Mouse (Mus musculus) hindbrain, embryonic 10.5 days (tissue): ENCODE measurements around the gene Atxn1. TPM values are rescaled to one million over a fixed set of nuclear protein-coding genes. Genes with fewer than 3 reads are reported as not detected.

Source experiments
- DNase-seq: peaks from one replicate; pipeline ENCODE4 v3.0.0-alpha.2; 2017; ENCODE audit warnings: low spot score
- H3K27ac ChIP-seq: fragments of 300-500 bp; sonication (generic); 2 replicates; pipeline ENCODE4 v1.5.1; 2016; ENCODE audit warnings: mild to moderate bottlenecking, moderate library complexity
- H3K27me3 ChIP-seq: fragments of 300-500 bp; sonication (generic); 2 replicates; pipeline ENCODE4 v1.6.1; 2016; ENCODE audit warnings: mild to moderate bottlenecking; ENCODE audit not compliant: poor library complexity, insufficient read depth, severe bottlenecking
- H3K36me3 ChIP-seq: fragments of 300-500 bp; sonication (generic); 2 replicates; pipeline ENCODE4 v1.6.1; 2016; ENCODE audit warnings: mild to moderate bottlenecking, moderate library complexity
- H3K4me1 ChIP-seq: fragments of 300-500 bp; sonication (generic); replicated peaks from 2 replicates; pipeline ENCODE4 v1.6.1; 2016; ENCODE audit warnings: mild to moderate bottlenecking
- H3K4me3 ChIP-seq: fragments of 300-500 bp; sonication (generic); 2 replicates; pipeline ENCODE4 v1.5.1; 2016; ENCODE audit warnings: mild to moderate bottlenecking, moderate library complexity
- H3K9me3 ChIP-seq: fragments of 300-500 bp; sonication (generic); 2 replicates; pipeline ENCODE4 v1.6.1; 2016; ENCODE audit warnings: mild to moderate bottlenecking, moderate library complexity
- WGBS: fragments of 180-500 bp; shearing (Covaris S2); methylation state at CpG from one replicate; pipeline ENCODE4 v1.1.7; 2016; 5-methylcytosine and 5-hydroxymethylcytosine counted together
- polyA plus RNA-seq: library from polyadenylated mRNA; unstranded; fragments of >200 nt; fragmentation: Nextera tagmentation; extraction: Ambion mirVana; gene quantifications from 2 replicates; pipeline ENCODE4 v1.2.1, GENCODE M21; 2016

Gene Atxn1
- polyA plus RNA-seq, 1 experiment from 2014 or later: 2.4 TPM

GRCm38 (mm10) chr13:45917058-45918005 lies 47.5 kb downstream of the Atxn1 start:
- Histone ChIP-seq H3K4me3 (no peak overlapping the region), H3K9me3 (no peaks in the 10 kb centered on the region), H3K36me3 (no peaks in the 10 kb centered on the region), H3K27ac (no peak overlapping the region), H3K4me1 (0 out of 2 replicates have a peak, but pooled peaks cover 10% of the 10 kb centered on the region), H3K27me3 (no peaks in the 10 kb centered on the region)
- WGBS: 90% methylated on average over 21 of the region's 21 CpGs
- DNase-seq: no peak

DNA sequence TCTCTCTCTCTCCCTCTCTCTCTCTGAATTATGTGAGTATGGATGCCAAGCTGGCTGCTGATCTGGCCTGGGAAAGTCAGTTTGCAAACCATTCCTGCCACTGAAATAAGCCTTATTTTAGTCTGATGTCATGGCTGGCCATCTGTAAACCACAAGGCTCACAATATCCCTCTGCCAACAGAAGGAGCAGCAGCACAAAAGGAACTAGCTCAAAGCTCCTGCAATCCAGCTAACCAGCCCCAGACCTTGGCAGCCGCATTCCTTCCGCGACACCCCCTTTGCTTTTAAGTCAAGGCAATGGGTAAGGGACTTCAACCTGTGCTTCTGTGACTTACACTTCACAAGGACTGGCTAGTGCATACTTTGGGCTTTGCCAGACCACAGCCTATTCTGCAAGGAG lies 48.9 kb downstream of the Atxn1 start:
- Histone ChIP-seq H3K4me3 (no peak overlapping the region), H3K9me3 (no peaks in the 10 kb centered on the region), H3K27me3 (no peaks in the 10 kb centered on the region), H3K36me3 (no peaks in the 10 kb centered on the region), H3K4me1 (0 out of 2 replicates have a peak, but pooled peaks cover 10% of the 10 kb centered on the region), H3K27ac (no peak overlapping the region)
- no peak for DNase-seq
- 91% methylated on average over 3 of the region's 3 CpGs for WGBS

- Histone ChIP-seq H3K27me3 (no peaks in the 10 kb centered on the region), H3K27ac (no peak overlapping the region), H3K36me3 (no peaks in the 10 kb centered on the region), H3K9me3 (no peaks in the 10 kb centered on the region), H3K4me3 (no peak overlapping the region), H3K4me1 (0 out of 2 replicates have a peak, but pooled peaks cover 9% of the 10 kb centered on the region)
- DNase-seq: no peak
- 79% methylated on average over 2 of the region's 2 CpGs for WGBS
Measured at GRCm38 (mm10) chr13:45915026-45915425, 49.8 kb downstream of the Atxn1 start.

DNA sequence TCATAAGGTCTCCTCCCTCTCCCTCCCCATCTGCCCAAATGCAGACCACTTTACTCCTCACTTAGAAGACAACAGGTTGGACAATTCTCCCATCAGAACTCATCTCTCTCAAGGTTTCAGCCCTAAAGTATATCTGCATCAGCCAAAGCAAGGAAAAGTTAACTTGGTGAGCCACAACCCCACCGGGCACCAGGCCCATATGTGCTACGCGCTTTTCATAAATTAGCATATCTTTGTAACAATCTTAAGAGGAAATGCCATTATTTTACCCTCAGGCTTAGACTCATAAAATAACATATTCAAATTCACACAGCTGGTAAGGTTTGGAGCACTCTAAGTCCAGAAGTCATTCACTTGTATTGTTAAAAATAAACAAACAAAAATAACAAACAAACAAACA lies 50.7 kb downstream of the Atxn1 start:
- 0 out of 2 replicates have a peak, but pooled peaks cover 6% of the 10 kb centered on the region for H3K4me1 ChIP-seq
- no peaks in the 10 kb centered on the region for H3K36me3 ChIP-seq
- no peaks in the 10 kb centered on the region for H3K27me3 ChIP-seq
- WGBS: 93% methylated on average over 3 of the region's 3 CpGs
- no peak for DNase-seq
- no peaks in the 10 kb centered on the region for H3K9me3 ChIP-seq
- H3K27ac ChIP-seq: no peak overlapping the region
- no peak overlapping the region for H3K4me3 ChIP-seq

DNA sequence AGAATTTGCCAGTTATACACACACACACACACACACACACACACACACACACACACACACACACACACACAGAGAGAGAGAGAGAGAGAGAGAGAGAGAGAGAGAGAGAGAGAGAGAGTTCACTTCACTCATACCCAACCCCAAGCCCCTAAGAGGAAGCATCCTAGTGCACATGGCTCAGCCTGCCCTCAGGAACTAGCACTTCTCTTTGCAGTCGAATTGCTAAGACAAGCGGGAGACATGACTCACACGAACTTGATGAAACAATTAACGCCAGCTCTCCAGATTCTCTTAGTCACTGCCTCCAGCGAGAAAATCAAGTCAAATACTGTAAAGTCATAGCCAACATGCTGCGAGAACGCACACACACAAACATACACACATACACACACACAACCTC lies 53.0 kb downstream of the Atxn1 start:
- no peaks in the 10 kb centered on the region for H3K36me3 ChIP-seq
- H3K4me1 ChIP-seq: peaks cover 17% of the 10 kb centered on the region
- 85% methylated on average over 7 of the region's 7 CpGs for WGBS
- no peak for DNase-seq
- H3K27me3 ChIP-seq: no peaks in the 10 kb centered on the region
- H3K27ac ChIP-seq: no peak overlapping the region
- no peak overlapping the region for H3K4me3 ChIP-seq
- no peaks in the 10 kb centered on the region for H3K9me3 ChIP-seq

GRCm38 (mm10) chr13:45911069-45911468 lies 53.7 kb downstream of the Atxn1 start:
- WGBS: 88% methylated on average over 5 of the region's 5 CpGs
- Histone ChIP-seq H3K9me3 (no peaks in the 10 kb centered on the region), H3K27ac (no peak overlapping the region), H3K36me3 (no peaks in the 10 kb centered on the region), H3K27me3 (no peaks in the 10 kb centered on the region), H3K4me1 (peaks cover 24% of the 10 kb centered on the region), H3K4me3 (no peak overlapping the region)
- DNase-seq: no peak

DNA sequence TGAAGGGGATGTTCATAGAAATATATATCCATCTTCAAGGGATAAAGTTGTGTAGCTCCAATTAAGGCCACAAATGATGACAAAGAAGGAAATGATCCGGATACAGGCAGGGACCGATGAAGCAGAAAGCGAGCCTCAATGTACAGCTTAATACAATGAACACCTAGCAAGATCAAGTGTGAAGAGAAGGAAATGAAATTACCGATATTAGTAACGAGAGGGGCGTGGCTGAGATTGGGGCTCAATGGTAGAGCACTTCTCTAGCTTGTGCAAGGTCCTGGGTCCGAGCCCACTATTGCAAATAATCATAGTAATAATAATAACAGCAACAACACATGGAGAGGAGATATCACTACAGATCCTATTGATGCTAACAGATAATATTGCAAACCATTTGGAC lies 54.5 kb downstream of the Atxn1 start:
- Histone ChIP-seq H3K4me3 (no peak overlapping the region), H3K27ac (no peak overlapping the region)
- 91% methylated on average over 7 of the region's 7 CpGs for WGBS

GRCm38 (mm10) chr13:45907181-45907691 lies 57.6 kb downstream of the Atxn1 start:
- 70% methylated on average over 6 of the region's 6 CpGs for WGBS
- Histone ChIP-seq H3K36me3 (no peaks in the 10 kb centered on the region), H3K27ac (no peak overlapping the region), H3K27me3 (no peaks in the 10 kb centered on the region), H3K4me3 (no peak overlapping the region), H3K4me1 (peaks cover 33% of the 10 kb centered on the region), H3K9me3 (no peaks in the 10 kb centered on the region)
- no peak for DNase-seq

More for the DNA sequence above, 54.5 kb downstream of the Atxn1 start:
- DNase-seq: no peak
- H3K4me1 ChIP-seq: peaks cover 24% of the 10 kb centered on the region
- no peaks in the 10 kb centered on the region for H3K27me3 ChIP-seq
- H3K9me3 ChIP-seq: no peaks in the 10 kb centered on the region
- H3K36me3 ChIP-seq: no peaks in the 10 kb centered on the region

GRCm38 (mm10) chr13:45906438-45907166 lies 58.2 kb downstream of the Atxn1 start:
- Histone ChIP-seq H3K9me3 (no peaks in the 10 kb centered on the region), H3K4me3 (no peak overlapping the region), H3K27ac (no peak overlapping the region; the same call in 1 of the 2 replicates), H3K4me1 (peaks cover 33% of the 10 kb centered on the region), H3K27me3 (no peaks in the 10 kb centered on the region), H3K36me3 (no peaks in the 10 kb centered on the region)
- 61% methylated on average over 10 of the region's 10 CpGs for WGBS
- no peak for DNase-seq

DNA sequence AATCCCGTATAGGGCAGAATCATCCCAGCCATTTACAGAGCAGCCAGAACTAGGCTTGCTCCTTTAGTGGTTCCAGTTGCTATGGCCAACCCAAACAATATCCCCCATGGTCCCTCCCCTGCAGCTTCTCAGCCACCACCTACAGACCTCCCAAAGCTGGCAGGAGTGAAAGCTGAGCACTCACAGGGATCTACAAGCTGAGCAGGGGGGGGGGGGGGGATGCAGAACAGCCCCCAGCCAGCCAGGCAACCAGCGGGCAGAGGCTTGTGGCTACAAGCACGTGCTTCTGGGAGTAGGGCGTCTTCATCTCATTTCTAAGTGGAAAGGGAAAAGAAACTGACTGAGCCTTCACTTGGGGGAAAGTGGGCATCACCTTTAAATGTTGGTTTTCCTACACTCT lies 59.9 kb downstream of the Atxn1 start:
- no peak overlapping the region for H3K4me3 ChIP-seq
- no peaks in the 10 kb centered on the region for H3K9me3 ChIP-seq
- 46% methylated on average over 4 of the region's 4 CpGs for WGBS
- no peak for DNase-seq
- H3K27me3 ChIP-seq: no peaks in the 10 kb centered on the region
- H3K27ac ChIP-seq: peak overlapping the region; percentile 29; the same call in 1 of the 2 replicates
- H3K4me1 ChIP-seq: peaks cover 33% of the 10 kb centered on the region
- H3K36me3 ChIP-seq: no peaks in the 10 kb centered on the region

- DNase-seq: no peak
- Histone ChIP-seq H3K9me3 (no peaks in the 10 kb centered on the region), H3K27ac (0 out of 2 replicates have a peak overlapping the region, but pooled peaks have one; percentile 29), H3K27me3 (no peaks in the 10 kb centered on the region), H3K36me3 (no peaks in the 10 kb centered on the region), H3K4me3 (no peak overlapping the region), H3K4me1 (peaks cover 33% of the 10 kb centered on the region)
- 75% methylated on average over 4 of the region's 4 CpGs for WGBS
Measured at GRCm38 (mm10) chr13:45904456-45904855, 60.4 kb downstream of the Atxn1 start.

DNA sequence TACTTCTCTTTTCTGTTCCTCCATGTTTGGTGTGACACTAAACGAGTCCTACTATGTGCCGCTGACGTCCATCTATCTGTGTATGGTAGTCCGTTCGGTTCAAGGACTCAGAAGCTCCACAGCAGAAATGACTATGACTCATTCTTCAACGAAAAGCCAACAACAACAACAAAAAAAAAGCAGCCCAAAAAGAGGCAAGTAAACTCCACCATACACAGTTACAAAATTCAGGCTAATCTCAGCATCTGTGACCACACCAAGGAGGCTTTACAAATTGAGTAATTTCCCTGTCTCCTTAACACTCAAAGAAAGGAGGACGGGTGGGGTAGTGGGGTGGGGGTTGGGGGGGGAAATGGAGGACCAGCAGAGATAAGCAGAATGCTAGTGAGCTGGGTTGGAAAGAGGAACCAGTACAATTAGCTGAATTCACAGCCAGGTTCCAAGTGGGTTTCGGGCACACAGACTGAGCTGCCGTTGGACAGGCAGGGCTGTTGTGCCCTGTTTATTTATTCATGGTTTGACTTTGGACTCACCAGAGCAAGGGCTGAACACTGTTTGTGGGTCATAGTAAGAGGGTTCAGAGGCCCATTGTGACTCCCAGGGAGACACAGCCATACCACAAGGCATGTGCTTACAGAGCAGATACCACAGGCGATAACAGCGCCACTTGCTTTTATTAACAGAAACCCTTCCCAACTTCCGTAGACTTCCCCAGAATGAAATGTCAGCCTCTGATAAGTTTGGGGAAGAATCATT lies 61.1 kb downstream of the Atxn1 start:
- no peak overlapping the region for H3K4me3 ChIP-seq
- no peaks in the 10 kb centered on the region for H3K27me3 ChIP-seq
- no peaks in the 10 kb centered on the region for H3K36me3 ChIP-seq
- H3K4me1 ChIP-seq: peaks cover 33% of the 10 kb centered on the region
- H3K9me3 ChIP-seq: no peaks in the 10 kb centered on the region
- H3K27ac ChIP-seq: peak overlapping the region; percentile 40; the same call in 1 of the 2 replicates
- DNase-seq: no peak
- WGBS: 79% methylated on average over 12 of the region's 12 CpGs
